Mouse (Mus musculus): ENCODE results near the gene Ankrd54. TPM values are rescaled to one million over a fixed set of nuclear protein-coding genes. Genes with fewer than 3 reads are reported as not detected.
A peak's percentile ranks its signal among the peaks of the same experiment; 100 is the strongest.
"Not testable (repeated sequence)": the region's sequence is repeated elsewhere in the genome, so short reads cannot be mapped to it uniquely, and the experiment has no call there.

Ankrd54 gene
- polyA plus RNA-seq, 1 experiment = 45.6 TPM

DNA sequence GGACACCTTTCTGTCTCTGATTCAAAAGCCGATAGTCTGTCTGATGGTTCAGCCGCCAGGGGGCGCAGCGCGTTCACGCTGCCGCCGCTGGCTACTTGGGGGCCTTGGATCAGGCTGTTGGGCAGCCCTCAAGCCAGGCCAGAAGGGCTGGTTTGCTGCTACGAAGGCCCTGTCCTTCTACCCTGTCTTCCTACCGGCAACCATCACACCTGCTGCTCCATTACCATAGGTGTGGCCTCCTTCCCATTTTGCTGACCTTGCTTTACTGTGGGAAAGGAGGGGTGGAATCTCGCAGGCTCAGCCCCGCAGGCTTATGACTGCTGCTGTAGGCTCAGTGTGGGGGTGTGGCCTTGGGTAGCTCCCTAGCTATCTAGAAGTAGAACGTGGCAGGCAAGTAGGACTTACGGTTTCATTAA is 24.8 kb downstream of the Ankrd54 start:
- Histone ChIP-seq H3K4me3 (ENCODE audit: insufficient read depth, poor library complexity, severe bottlenecking) (no peak overlapping the region), H3K79me3 (ENCODE audit: low read depth) (no peaks in the 10 kb centered on the region), H3ac (ENCODE audit: control insufficient read depth, insufficient read length, low read depth) (peak overlapping the region; percentile 19), H3K27me3 (ENCODE audit: control insufficient read depth, insufficient read depth, insufficient read length) (peaks cover 28% of the 10 kb centered on the region), H3K36me3 (ENCODE audit: control insufficient read depth, insufficient read depth) (no peaks in the 10 kb centered on the region), H3K79me2 (ENCODE audit: control insufficient read depth, insufficient read depth) (no peaks in the 10 kb centered on the region)
- peak; percentile 97 for TF ChIP-seq CTCF (IDR thresholded peaks at IDR 0.05; ENCODE audit: control insufficient read depth, insufficient read depth, insufficient read length)
- no peak for TF ChIP-seq USF1 (IDR thresholded peaks at IDR 0.05; ENCODE audit: low read depth)

GRCm38 (mm10) chr15:79031908-79032307 is 30.8 kb downstream of the Ankrd54 start:
- not testable (repeated sequence) for H3K36me3 ChIP-seq (ENCODE audit: control insufficient read depth, insufficient read depth); H3K4me3 ChIP-seq (ENCODE audit: insufficient read depth, poor library complexity, severe bottlenecking); H3K79me3 ChIP-seq (ENCODE audit: low read depth); H3ac ChIP-seq (ENCODE audit: control insufficient read depth, insufficient read length, low read depth); H3K27me3 ChIP-seq (ENCODE audit: control insufficient read depth, insufficient read depth, insufficient read length)
- peaks cover 17% of the 10 kb centered on the region for H3K79me2 ChIP-seq (ENCODE audit: control insufficient read depth, insufficient read depth)

GRCm38 (mm10) chr15:79030551-79031435 is 31.9 kb downstream of the Ankrd54 start:
- H3ac ChIP-seq (ENCODE audit: control insufficient read depth, insufficient read length, low read depth) = peak overlapping the region; percentile 65
- H3K27me3 ChIP-seq (ENCODE audit: control insufficient read depth, insufficient read depth, insufficient read length) = peaks cover 3% of the 10 kb centered on the region
- no peaks in the 10 kb centered on the region for H3K79me3 ChIP-seq (ENCODE audit: low read depth)
- H3K79me2 ChIP-seq (ENCODE audit: control insufficient read depth, insufficient read depth) = peaks cover 17% of the 10 kb centered on the region
- H3K4me3 ChIP-seq (ENCODE audit: insufficient read depth, poor library complexity, severe bottlenecking) = peak overlapping the region; percentile 30
- TF ChIP-seq MAX (IDR thresholded peaks at IDR 0.05) (peak; percentile 78), USF1 (IDR thresholded peaks at IDR 0.05; ENCODE audit: low read depth) (peak; percentile 99), FOSL1 (IDR thresholded peaks at IDR 0.05; ENCODE audit: insufficient read depth, low read length, poor library complexity, severe bottlenecking) (no peak)
- no peaks in the 10 kb centered on the region for H3K36me3 ChIP-seq (ENCODE audit: control insufficient read depth, insufficient read depth)

DNA sequence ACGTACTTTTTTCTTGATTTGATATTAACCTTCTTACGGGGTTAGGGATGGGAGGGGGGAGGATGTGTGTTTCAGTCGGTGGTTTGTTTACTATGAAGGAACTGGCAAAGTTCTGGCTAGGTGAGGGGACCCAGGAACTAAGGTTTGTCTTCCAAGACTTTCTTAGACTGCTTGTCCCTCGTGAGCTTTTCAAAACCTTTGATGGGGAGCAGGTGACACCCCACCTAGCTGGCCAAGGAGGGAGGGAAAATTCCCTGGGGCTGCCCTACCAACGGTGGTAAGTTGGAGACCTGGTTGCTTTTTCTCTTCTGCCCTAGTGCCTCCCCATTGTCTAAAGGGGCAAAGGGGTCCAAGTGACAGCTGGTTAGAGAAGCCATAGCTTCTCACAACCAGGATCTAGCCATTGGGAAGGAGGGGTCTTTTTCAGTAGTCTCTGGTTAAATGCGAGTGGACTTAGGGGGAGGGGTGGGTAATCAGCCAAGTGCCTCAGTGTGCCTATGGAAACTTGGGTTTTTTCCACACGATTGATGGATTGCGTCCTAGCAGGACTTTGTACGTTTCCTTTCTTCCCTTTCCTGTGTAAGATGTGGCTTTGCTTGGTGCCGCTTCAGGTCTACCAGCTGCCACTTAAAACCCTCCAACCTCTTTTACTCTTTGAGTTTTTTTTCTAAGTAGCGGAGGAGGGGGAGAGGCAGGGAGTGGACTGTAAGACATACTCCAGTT is 33.0 kb downstream of the Ankrd54 start:
- Histone ChIP-seq H3K4me3 (ENCODE audit: insufficient read depth, poor library complexity, severe bottlenecking) (peak overlapping the region; percentile 41), H3K79me3 (ENCODE audit: low read depth) (no peaks in the 10 kb centered on the region), H3K27me3 (ENCODE audit: control insufficient read depth, insufficient read depth, insufficient read length) (peaks cover 3% of the 10 kb centered on the region), H3K36me3 (ENCODE audit: control insufficient read depth, insufficient read depth) (no peaks in the 10 kb centered on the region), H3K79me2 (ENCODE audit: control insufficient read depth, insufficient read depth) (peaks cover 17% of the 10 kb centered on the region), H3ac (ENCODE audit: control insufficient read depth, insufficient read length, low read depth) (peak overlapping the region; percentile 20)
- TF ChIP-seq USF1 (IDR thresholded peaks at IDR 0.05; ENCODE audit: low read depth) (no peak), MYOG (IDR thresholded peaks at IDR 0.05; ENCODE audit: control insufficient read depth, extremely low read depth, insufficient read length) (no peak), MYOD1 (IDR thresholded peaks at IDR 0.05; ENCODE audit: control insufficient read depth, insufficient read length, low read depth) (no peak), CEBPB (IDR thresholded peaks at IDR 0.05; ENCODE audit: low read depth) (no peak), MAX (IDR thresholded peaks at IDR 0.05) (no peak), FOSL1 (IDR thresholded peaks at IDR 0.05; ENCODE audit: insufficient read depth, low read length, poor library complexity, severe bottlenecking) (no peak), CTCF (IDR thresholded peaks at IDR 0.05; ENCODE audit: control insufficient read depth, insufficient read depth, insufficient read length) (no peak)

DNA sequence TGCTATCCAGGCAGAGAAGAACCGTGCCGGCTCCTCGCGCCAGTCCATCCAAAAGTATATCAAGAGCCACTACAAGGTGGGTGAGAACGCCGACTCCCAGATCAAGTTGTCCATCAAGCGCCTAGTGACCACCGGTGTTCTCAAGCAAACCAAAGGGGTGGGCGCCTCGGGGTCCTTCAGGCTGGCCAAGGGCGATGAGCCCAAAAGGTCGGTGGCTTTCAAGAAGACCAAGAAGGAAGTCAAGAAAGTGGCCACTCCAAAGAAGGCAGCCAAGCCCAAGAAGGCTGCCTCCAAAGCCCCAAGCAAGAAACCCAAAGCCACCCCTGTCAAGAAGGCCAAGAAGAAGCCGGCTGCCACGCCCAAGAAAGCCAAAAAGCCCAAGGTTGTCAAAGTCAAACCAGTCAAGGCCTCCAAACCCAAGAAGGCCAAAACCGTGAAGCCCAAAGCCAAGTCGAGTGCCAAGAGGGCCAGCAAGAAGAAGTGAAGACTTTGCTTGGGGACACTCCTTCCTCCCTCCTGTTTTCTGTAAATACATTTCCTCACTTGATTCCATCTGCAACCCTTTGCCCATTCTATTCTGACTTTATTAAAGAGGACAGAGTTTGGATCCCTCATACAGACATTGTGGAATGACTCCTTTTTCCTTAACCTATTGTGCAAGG is 33.7 kb downstream of the Ankrd54 start:
- peaks cover 17% of the 10 kb centered on the region for H3K79me2 ChIP-seq (ENCODE audit: control insufficient read depth, insufficient read depth)
- peak overlapping the region; percentile 41 for H3K4me3 ChIP-seq (ENCODE audit: insufficient read depth, poor library complexity, severe bottlenecking)
- H3K79me3 ChIP-seq (ENCODE audit: low read depth) = no peaks in the 10 kb centered on the region
- H3ac ChIP-seq (ENCODE audit: control insufficient read depth, insufficient read length, low read depth) = peak overlapping the region; percentile 63
- H3K27me3 ChIP-seq (ENCODE audit: control insufficient read depth, insufficient read depth, insufficient read length) = peaks cover under 1% of the 10 kb centered on the region
- TF ChIP-seq USF1 (IDR thresholded peaks at IDR 0.05; ENCODE audit: low read depth) (no peak), CTCF (IDR thresholded peaks at IDR 0.05; ENCODE audit: control insufficient read depth, insufficient read depth, insufficient read length) (no peak), MAX (IDR thresholded peaks at IDR 0.05) (no peak), FOSL1 (IDR thresholded peaks at IDR 0.05; ENCODE audit: insufficient read depth, low read length, poor library complexity, severe bottlenecking) (no peak), MYOD1 (IDR thresholded peaks at IDR 0.05; ENCODE audit: control insufficient read depth, insufficient read length, low read depth) (no peak), CEBPB (IDR thresholded peaks at IDR 0.05; ENCODE audit: low read depth) (no peak), MYOG (IDR thresholded peaks at IDR 0.05; ENCODE audit: control insufficient read depth, extremely low read depth, insufficient read length) (no peak)
- no peaks in the 10 kb centered on the region for H3K36me3 ChIP-seq (ENCODE audit: control insufficient read depth, insufficient read depth)
